Mouse (Mus musculus): ENCODE measurements at regions not wholly inside any gene's neighbourhood (a gene's known extent, or its start where the extent isn't known, plus 50 kb on each side); places are given as distances from the start of the nearest gene placed in this dataset.
A peak's percentile ranks its signal among the peaks of the same experiment; 100 is the strongest.

- no peak for DNase-seq
Observed at GRCm38 (mm10) chr19:14883707-14884421, 286.0 kb upstream of the Tle4 start.

- DNase-seq: no peak
Observed at GRCm38 (mm10) chr19:14880818-14881217, 283.0 kb upstream of the Tle4 start.

- DNase-seq: no peak
Observed at GRCm38 (mm10) chr19:14873986-14874385, 276.1 kb upstream of the Tle4 start.

- DNase-seq: no peak
Observed at GRCm38 (mm10) chr19:14871178-14871867, 273.5 kb upstream of the Tle4 start.

- DNase-seq: no peak
Observed at GRCm38 (mm10) chr19:14862654-14863468, 265.0 kb upstream of the Tle4 start.

- DNase-seq: no peak
Observed at GRCm38 (mm10) chr19:14855036-14855435, 257.2 kb upstream of the Tle4 start.

- DNase-seq: no peak
Observed at GRCm38 (mm10) chr19:14853416-14853815, 255.6 kb upstream of the Tle4 start.

GRCm38 (mm10) chr19:14849561-14849960 is 251.7 kb upstream of the Tle4 start:
- no peak for DNase-seq

GRCm38 (mm10) chr19:14847120-14847519 is 249.3 kb upstream of the Tle4 start:
- no peak for DNase-seq

GRCm38 (mm10) chr19:14835629-14836028 is 237.8 kb upstream of the Tle4 start:
- no peak for DNase-seq

GRCm38 (mm10) chr19:14816354-14816753 is 218.5 kb upstream of the Tle4 start:
- DNase-seq: no peak

- DNase-seq: no peak
Observed at GRCm38 (mm10) chr19:14806787-14807186, 208.9 kb upstream of the Tle4 start.

GRCm38 (mm10) chr19:14802909-14803650 is 205.2 kb upstream of the Tle4 start:
- DNase-seq: no peak

GRCm38 (mm10) chr19:14801669-14802068 is 203.8 kb upstream of the Tle4 start:
- no peak for DNase-seq

- DNase-seq: no peak
Observed at GRCm38 (mm10) chr19:14799002-14799401, 201.2 kb upstream of the Tle4 start.

GRCm38 (mm10) chr19:14798417-14798816 is 200.6 kb upstream of the Tle4 start:
- no peak for DNase-seq

GRCm38 (mm10) chr19:14795910-14796309 is 198.1 kb upstream of the Tle4 start:
- DNase-seq: no peak

- DNase-seq: no peak
Observed at GRCm38 (mm10) chr19:14789992-14790391, 192.1 kb upstream of the Tle4 start.

- DNase-seq: no peak
Observed at GRCm38 (mm10) chr19:14788630-14789029, 190.8 kb upstream of the Tle4 start.

GRCm38 (mm10) chr19:14786868-14787267 is 189.0 kb upstream of the Tle4 start:
- no peak for DNase-seq

GRCm38 (mm10) chr19:14785661-14786060 is 187.8 kb upstream of the Tle4 start:
- DNase-seq: no peak

GRCm38 (mm10) chr19:14777709-14778108 is 179.9 kb upstream of the Tle4 start:
- DNase-seq: no peak

- DNase-seq: peak; percentile 39
Observed at GRCm38 (mm10) chr19:14777198-14777597, 179.3 kb upstream of the Tle4 start.
